13 mouse cellular contexts compared by ENCODE assay signal in the genomic region with DNA sequence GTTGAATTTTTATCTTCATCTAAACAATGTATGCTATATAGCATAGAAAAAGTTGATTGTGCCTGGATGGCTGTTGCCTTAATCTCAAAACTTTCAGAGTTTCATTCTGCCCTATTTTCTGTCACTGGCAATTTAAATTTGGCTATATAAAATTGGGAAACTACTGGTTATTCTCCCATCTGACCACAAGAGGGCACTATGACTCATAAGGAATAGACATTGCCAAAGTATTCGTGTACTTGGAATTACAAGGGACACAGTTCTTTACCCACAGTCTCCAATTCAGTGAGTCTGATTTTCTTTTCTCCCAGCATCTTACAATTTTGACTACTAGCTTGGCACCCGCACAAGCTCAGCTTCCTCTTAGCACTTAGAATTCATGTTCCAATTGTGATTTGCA. TPM values are rescaled to one million over a fixed set of nuclear protein-coding genes. Genes with fewer than 3 reads are reported as not detected.
A peak's percentile ranks its signal among the peaks of the same experiment; 100 is the strongest.
DNase-seq lines count a peak whose midpoint lies in the region; ATAC-seq lines count a peak whose summit lies in the region.
"Had no signal": no experiment of that assay in that cellular context is flagged by ENCODE, and none has a peak within 500 bp of the region (broad histone marks: within the 10 kb centered on the region; RNA-seq: fewer than 3 reads in every experiment).

No protein-coding gene starts in this region.

- no peaks in the 10 kb centered on the region for H3K9me3 ChIP-seq in hindbrain, embryonic 11.5 days (ENCODE audit: control insufficient read depth, low read length)
- no peaks in the 10 kb centered on the region for H3K9me3 ChIP-seq in hindbrain, embryonic 16.5 days (ENCODE audit: control insufficient read depth, low read length)
- H3K9me3 ChIP-seq in midbrain, embryonic 14.5 days (ENCODE audit: control insufficient read depth, low read length) = no peaks in the 10 kb centered on the region
- no peaks in the 10 kb centered on the region for H3K9me3 ChIP-seq in midbrain, embryonic 13.5 days
- H3K9me3 ChIP-seq: heart, embryonic 15.5 days; liver, embryonic 13.5 days had no signal

- ATAC-seq in hindbrain, embryonic 11.5 days (ENCODE audit: low FRiP score) = no peak
- no peak for ATAC-seq in hindbrain, embryonic 16.5 days
- ATAC-seq in midbrain, embryonic 14.5 days (ENCODE audit: low FRiP score, low TSS enrichment) = 0 out of 2 replicates have a peak, but pooled peaks have one; percentile 24
- ATAC-seq in midbrain, embryonic 13.5 days = no peak

- DNase-seq in hindbrain, embryonic 11.5 days (ENCODE audit: low spot score) = peak; percentile 53
- DNase-seq in midbrain, embryonic 14.5 days = peak; percentile 85
- DNase-seq in WW6 (ENCODE audit: low read depth, low spot score) = peak; percentile 4
- DNase-seq in retina, postnatal 1 day = peak; percentile 57
- DNase-seq in urinary bladder, postnatal 14 days (ENCODE audit: low spot score) = no peak
- DNase-seq in urinary bladder, postnatal 36 days (ENCODE audit: low spot score in 2 of 2) = no peak
- DNase-seq: kidney, postnatal 14 days; liver, embryonic 13.5 days had no signal

- no peak overlapping the region for H3K27ac ChIP-seq in hindbrain, embryonic 11.5 days (ENCODE audit: low read depth, low read length)
- H3K27ac ChIP-seq in hindbrain, embryonic 16.5 days (ENCODE audit: low read depth, low read length) = no peak overlapping the region
- H3K27ac ChIP-seq in midbrain, embryonic 14.5 days (replicated peaks; ENCODE audit: low read depth, low read length) = no peak overlapping the region
- no peak overlapping the region for H3K27ac ChIP-seq in midbrain, embryonic 13.5 days
- H3K27ac ChIP-seq: heart, embryonic 15.5 days; liver, embryonic 13.5 days had no signal

- H3K4me2 ChIP-seq in hindbrain, embryonic 11.5 days (replicated peaks; ENCODE audit: low read depth, low read length) = no peak overlapping the region
- H3K4me2 ChIP-seq in hindbrain, embryonic 16.5 days (ENCODE audit: low read length) = no peak overlapping the region
- no peak overlapping the region for H3K4me2 ChIP-seq in midbrain, embryonic 14.5 days (ENCODE audit: low read length)
- H3K4me2 ChIP-seq in midbrain, embryonic 13.5 days (replicated peaks) = no peak overlapping the region
- H3K4me2 ChIP-seq: heart, embryonic 15.5 days; liver, embryonic 13.5 days had no signal

- H3K27me3 ChIP-seq in hindbrain, embryonic 11.5 days (ENCODE audit: control insufficient read depth, insufficient read depth, low read length) = no peaks in the 10 kb centered on the region
- H3K27me3 ChIP-seq in hindbrain, embryonic 16.5 days (replicated peaks; ENCODE audit: control insufficient read depth, insufficient read depth, low read length) = no peaks in the 10 kb centered on the region
- H3K27me3 ChIP-seq in midbrain, embryonic 14.5 days (ENCODE audit: control insufficient read depth, insufficient read depth, low read length) = no peaks in the 10 kb centered on the region
- H3K27me3 ChIP-seq in midbrain, embryonic 13.5 days = no peaks in the 10 kb centered on the region
- H3K27me3 ChIP-seq: heart, embryonic 15.5 days; liver, embryonic 13.5 days had no signal

- 54% methylated on average over 2 of the region's 2 CpGs for WGBS in hindbrain, embryonic 11.5 days
- WGBS in hindbrain, embryonic 16.5 days = 44% methylated on average over 2 of the region's 2 CpGs
- 48% methylated on average over 2 of the region's 2 CpGs for WGBS in midbrain, embryonic 14.5 days
- 42% methylated on average over 2 of the region's 2 CpGs for WGBS in midbrain, embryonic 13.5 days

- no peak overlapping the region for H3K9ac ChIP-seq in hindbrain, embryonic 11.5 days (ENCODE audit: low read depth, low read length)
- H3K9ac ChIP-seq in hindbrain, embryonic 16.5 days (ENCODE audit: low read depth, low read length) = no peak overlapping the region
- H3K9ac ChIP-seq in midbrain, embryonic 14.5 days (replicated peaks; ENCODE audit: low read length) = no peak overlapping the region
- no peak overlapping the region for H3K9ac ChIP-seq in midbrain, embryonic 13.5 days (replicated peaks)
- H3K9ac ChIP-seq: heart, embryonic 15.5 days; liver, embryonic 13.5 days had no signal

- H3K36me3 ChIP-seq in hindbrain, embryonic 11.5 days (ENCODE audit: control insufficient read depth, insufficient read depth, low read length) = no peaks in the 10 kb centered on the region
- no peaks in the 10 kb centered on the region for H3K36me3 ChIP-seq in hindbrain, embryonic 16.5 days (ENCODE audit: control insufficient read depth, insufficient read depth, low read length)
- no peaks in the 10 kb centered on the region for H3K36me3 ChIP-seq in midbrain, embryonic 14.5 days (ENCODE audit: control insufficient read depth, insufficient read depth, low read length)
- H3K36me3 ChIP-seq in midbrain, embryonic 13.5 days = no peaks in the 10 kb centered on the region
- H3K36me3 ChIP-seq: heart, embryonic 15.5 days; liver, embryonic 13.5 days had no signal

- H3K4me1 ChIP-seq in hindbrain, embryonic 11.5 days (replicated peaks; ENCODE audit: control insufficient read depth, insufficient read depth, low read length) = no peaks in the 10 kb centered on the region
- H3K4me1 ChIP-seq in hindbrain, embryonic 16.5 days (ENCODE audit: control insufficient read depth, insufficient read depth, low read depth, low read length) = no peaks in the 10 kb centered on the region
- H3K4me1 ChIP-seq in midbrain, embryonic 14.5 days (ENCODE audit: control insufficient read depth, insufficient read depth, low read length) = no peaks in the 10 kb centered on the region
- H3K4me1 ChIP-seq in midbrain, embryonic 13.5 days (replicated peaks) = no peaks in the 10 kb centered on the region
- H3K4me1 ChIP-seq: heart, embryonic 15.5 days; liver, embryonic 13.5 days had no signal

- no peak overlapping the region for H3K4me3 ChIP-seq in hindbrain, embryonic 11.5 days (ENCODE audit: low read depth, low read length)
- no peak overlapping the region for H3K4me3 ChIP-seq in hindbrain, embryonic 16.5 days (ENCODE audit: low read length)
- H3K4me3 ChIP-seq in midbrain, embryonic 14.5 days (replicated peaks; ENCODE audit: low read depth, low read length) = no peak overlapping the region
- no peak overlapping the region for H3K4me3 ChIP-seq in midbrain, embryonic 13.5 days (replicated peaks)
- H3K4me3 ChIP-seq: erythroblast, embryonic 14.5 days; heart, embryonic 15.5 days; liver, embryonic 13.5 days; myocyte had no signal

RNA-seq across cellular contexts. Expression of gene Bche, which starts 23.5 kb away (rescaled TPM):
- polyA plus RNA-seq in hindbrain, embryonic 11.5 days (2014; fragmentation: Nextera tagmentation; extraction: Ambion mirVana) = 2.1 and 3.5 TPM in 2 replicates
- polyA plus RNA-seq in hindbrain, embryonic 16.5 days (2015; fragmentation: Nextera tagmentation; extraction: Ambion mirVana) = 1.9 and 2.4 TPM in 2 replicates
- 1.6 and 2.9 TPM in 2 replicates for polyA plus RNA-seq in midbrain, embryonic 14.5 days (2014; fragmentation: Nextera tagmentation; extraction: Ambion mirVana)
- 1.2 and 1.6 TPM in 2 replicates for polyA plus RNA-seq in midbrain, embryonic 13.5 days (2015; fragmentation: Nextera tagmentation; extraction: Ambion mirVana)
- polyA plus RNA-seq: erythroblast, embryonic 14.5 days had no signal

Comparison
In these comparisons a context has a peak if more than half of its experiments do, and no peak if none do; other contexts are left out.
1. DNase-seq: peak in hindbrain, embryonic 11.5 days (single experiment), midbrain, embryonic 14.5 days (single experiment), WW6 (single experiment) and retina, postnatal 1 day (single experiment); none in urinary bladder, postnatal 14 days (single experiment) and urinary bladder, postnatal 36 days (0 of 2).